In the genomic region with DNA sequence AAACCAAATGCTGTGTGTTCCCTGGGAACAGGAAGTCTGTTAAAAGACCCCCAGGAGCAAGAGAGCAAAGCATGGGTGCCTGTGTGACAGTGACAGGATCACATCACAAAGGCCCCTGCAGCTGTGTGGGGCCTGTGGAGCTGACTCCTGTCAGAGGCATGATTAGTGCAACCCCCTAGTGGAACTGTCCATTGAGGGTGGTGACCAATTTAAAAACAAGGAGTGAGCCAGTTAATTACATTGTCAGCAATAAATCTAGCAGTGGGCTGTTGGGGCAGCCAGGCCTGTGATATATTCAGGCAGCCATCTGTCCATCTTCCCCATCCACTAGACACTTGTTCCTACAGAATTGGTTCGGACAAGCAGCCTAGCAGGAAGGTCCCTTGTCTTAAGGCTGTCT, we compare ENCODE assay signal across 20 mouse cellular contexts.
A peak's percentile ranks its signal among the peaks of the same experiment; 100 is the strongest.
DNase-seq lines count a peak whose midpoint lies in the region; ATAC-seq and TF ChIP-seq lines count a peak whose summit lies in the region.
"Had no signal": no experiment of that assay in that cellular context is flagged by ENCODE, and none has a peak within 500 bp of the region (broad histone marks: within the 10 kb centered on the region; RNA-seq: fewer than 3 reads in every experiment).

No protein-coding gene starts in this region.

- no peaks in the 10 kb centered on the region for H3K4me1 ChIP-seq in embryonic facial prominence, embryonic 11.5 days (ENCODE audit: control insufficient read depth, insufficient read depth, low read length)
- peaks cover 5% of the 10 kb centered on the region; the same call in 1 of the 2 replicates for H3K4me1 ChIP-seq in embryonic facial prominence, embryonic 10.5 days
- peaks cover 12% of the 10 kb centered on the region for H3K4me1 ChIP-seq in midbrain, embryonic 10.5 days
- H3K4me1 ChIP-seq in midbrain, embryonic 16.5 days (ENCODE audit: control insufficient read depth, insufficient read depth, low read length), result no peaks in the 10 kb centered on the region
- H3K4me1 ChIP-seq in midbrain, embryonic 13.5 days (replicated peaks), result peaks cover 10% of the 10 kb centered on the region; the same call in 1 of the 2 replicates
- no peaks in the 10 kb centered on the region for H3K4me1 ChIP-seq in lung, adult 2 months (ENCODE audit: control insufficient read depth, insufficient read depth, low read length)
- H3K4me1 ChIP-seq: embryonic facial prominence, embryonic 13.5 days; heart, embryonic 12.5 days; liver, embryonic 15.5 days; stomach, embryonic 15.5 days had no signal

- no peak for TF ChIP-seq CTCF in lung, adult 2 months (IDR thresholded peaks at IDR 0.05; ENCODE audit: insufficient read depth, low read length)

- no peak overlapping the region for H3K9ac ChIP-seq in embryonic facial prominence, embryonic 11.5 days (replicated peaks; ENCODE audit: low read length)
- no peak overlapping the region for H3K9ac ChIP-seq in midbrain, embryonic 16.5 days (ENCODE audit: low read depth, low read length)
- H3K9ac ChIP-seq in midbrain, embryonic 13.5 days (replicated peaks), result no peak overlapping the region
- H3K9ac ChIP-seq: embryonic facial prominence, embryonic 13.5 days; heart, embryonic 12.5 days; liver, embryonic 15.5 days; stomach, embryonic 15.5 days had no signal

- WGBS in embryonic facial prominence, embryonic 11.5 days, result 62% methylated on average over 1 of the region's 1 CpGs
- 59% methylated on average over 1 of the region's 1 CpGs for WGBS in embryonic facial prominence, embryonic 10.5 days
- WGBS in midbrain, embryonic 10.5 days, result 54% methylated on average over 1 of the region's 1 CpGs
- WGBS in midbrain, embryonic 16.5 days, result 27% methylated on average over 1 of the region's 1 CpGs
- 36% methylated on average over 1 of the region's 1 CpGs for WGBS in midbrain, embryonic 13.5 days
- 83% methylated on average over 1 of the region's 1 CpGs for WGBS in lung, adult 2 months

- no peak for DNase-seq in embryonic facial prominence, embryonic 11.5 days (ENCODE audit: low spot score)
- DNase-seq in embryonic facial prominence, embryonic 10.5 days (ENCODE audit: low spot score), result no peak
- no peak for DNase-seq in midbrain, embryonic 10.5 days (ENCODE audit: low spot score)
- no peak for DNase-seq in right cerebral cortex, postnatal 4 days
- no peak for DNase-seq in heart, adult 18-20 months
- DNase-seq in lung, adult 2 months, result no peak
- DNase-seq: cerebellum, adult 11-12 months; gastrocnemius, postnatal 36 days; heart, postnatal 4 days; kidney, adult 11 months; lung, postnatal 36 days; thymus, postnatal 14 days had no signal

- no peak for TF ChIP-seq POLR2A in lung, adult 2 months (IDR thresholded peaks at IDR 0.05; ENCODE audit: borderline replicate concordance, extremely low read depth, low read depth, low read length)

- no peak overlapping the region for H3K27ac ChIP-seq in embryonic facial prominence, embryonic 11.5 days (replicated peaks; ENCODE audit: low read depth, low read length)
- H3K27ac ChIP-seq in embryonic facial prominence, embryonic 10.5 days (replicated peaks), result no peak overlapping the region
- H3K27ac ChIP-seq in midbrain, embryonic 10.5 days (replicated peaks), result peak overlapping the region; percentile 46; the same call in 1 of the 2 replicates
- H3K27ac ChIP-seq in midbrain, embryonic 16.5 days (ENCODE audit: low read length), result no peak overlapping the region
- no peak overlapping the region for H3K27ac ChIP-seq in midbrain, embryonic 13.5 days
- H3K27ac ChIP-seq: embryonic facial prominence, embryonic 13.5 days; limb, embryonic 10.5 days; liver, embryonic 15.5 days; stomach, embryonic 15.5 days had no signal

- H3K27me3 ChIP-seq in embryonic facial prominence, embryonic 11.5 days (ENCODE audit: control insufficient read depth, insufficient read depth, low read length), result no peaks in the 10 kb centered on the region
- no peaks in the 10 kb centered on the region for H3K27me3 ChIP-seq in embryonic facial prominence, embryonic 10.5 days (replicated peaks; ENCODE audit: low read depth, poor library complexity, severe bottlenecking)
- H3K27me3 ChIP-seq in midbrain, embryonic 10.5 days (ENCODE audit: low read depth, poor library complexity, severe bottlenecking), result no peaks in the 10 kb centered on the region
- H3K27me3 ChIP-seq in midbrain, embryonic 16.5 days (ENCODE audit: control insufficient read depth, insufficient read depth, low read depth, low read length), result no peaks in the 10 kb centered on the region
- H3K27me3 ChIP-seq in midbrain, embryonic 13.5 days, result no peaks in the 10 kb centered on the region
- H3K27me3 ChIP-seq: CH12.LX; embryonic facial prominence, embryonic 13.5 days; heart, embryonic 12.5 days; liver, embryonic 15.5 days; stomach, embryonic 15.5 days had no signal

- H3K9me3 ChIP-seq in embryonic facial prominence, embryonic 11.5 days (replicated peaks; ENCODE audit: control insufficient read depth, low read length), result no peaks in the 10 kb centered on the region
- no peaks in the 10 kb centered on the region for H3K9me3 ChIP-seq in embryonic facial prominence, embryonic 10.5 days
- no peaks in the 10 kb centered on the region for H3K9me3 ChIP-seq in midbrain, embryonic 10.5 days (replicated peaks)
- no peaks in the 10 kb centered on the region for H3K9me3 ChIP-seq in midbrain, embryonic 16.5 days (replicated peaks; ENCODE audit: control insufficient read depth, low read length, poor library complexity, severe bottlenecking)
- no peaks in the 10 kb centered on the region for H3K9me3 ChIP-seq in midbrain, embryonic 13.5 days
- H3K9me3 ChIP-seq: embryonic facial prominence, embryonic 13.5 days; heart, embryonic 12.5 days; limb, embryonic 10.5 days; liver, embryonic 15.5 days; stomach, embryonic 15.5 days had no signal

- no peak overlapping the region for H3K4me3 ChIP-seq in embryonic facial prominence, embryonic 11.5 days (ENCODE audit: low read depth, low read length)
- H3K4me3 ChIP-seq in embryonic facial prominence, embryonic 10.5 days, result no peak overlapping the region
- no peak overlapping the region for H3K4me3 ChIP-seq in midbrain, embryonic 10.5 days
- no peak overlapping the region for H3K4me3 ChIP-seq in midbrain, embryonic 16.5 days (ENCODE audit: low read depth, low read length)
- H3K4me3 ChIP-seq in midbrain, embryonic 13.5 days (replicated peaks), result no peak overlapping the region
- no peak overlapping the region for H3K4me3 ChIP-seq in lung, adult 2 months (replicated peaks; ENCODE audit: extremely low read depth, low read depth, low read length)
- H3K4me3 ChIP-seq: embryonic facial prominence, embryonic 13.5 days; heart, embryonic 12.5 days; limb, embryonic 10.5 days; liver, embryonic 15.5 days; stomach, embryonic 15.5 days had no signal

- ATAC-seq in embryonic facial prominence, embryonic 11.5 days (replicated peaks; ENCODE audit: insufficient number of reproducible peaks, low FRiP score, low TSS enrichment, low read depth), result peak; percentile 76; the same call in 1 of the 2 replicates
- ATAC-seq in midbrain, embryonic 16.5 days, result no peak
- peak; percentile 73 for ATAC-seq in midbrain, embryonic 13.5 days

- no peak overlapping the region for H3K4me2 ChIP-seq in embryonic facial prominence, embryonic 11.5 days (ENCODE audit: low read depth, low read length)
- no peak overlapping the region for H3K4me2 ChIP-seq in midbrain, embryonic 16.5 days (ENCODE audit: low read length)
- no peak overlapping the region for H3K4me2 ChIP-seq in midbrain, embryonic 13.5 days (replicated peaks)
- H3K4me2 ChIP-seq: embryonic facial prominence, embryonic 13.5 days; heart, embryonic 12.5 days; liver, embryonic 15.5 days; stomach, embryonic 15.5 days had no signal

- no peaks in the 10 kb centered on the region for H3K36me3 ChIP-seq in embryonic facial prominence, embryonic 11.5 days (replicated peaks; ENCODE audit: control insufficient read depth, insufficient read depth, low read depth, low read length)
- no peaks in the 10 kb centered on the region for H3K36me3 ChIP-seq in embryonic facial prominence, embryonic 10.5 days (replicated peaks)
- no peaks in the 10 kb centered on the region for H3K36me3 ChIP-seq in midbrain, embryonic 10.5 days
- no peaks in the 10 kb centered on the region for H3K36me3 ChIP-seq in midbrain, embryonic 16.5 days (ENCODE audit: control insufficient read depth, insufficient read depth, low read length)
- no peaks in the 10 kb centered on the region for H3K36me3 ChIP-seq in midbrain, embryonic 13.5 days
- H3K36me3 ChIP-seq: embryonic facial prominence, embryonic 13.5 days; heart, embryonic 12.5 days; limb, embryonic 10.5 days; liver, embryonic 15.5 days; stomach, embryonic 15.5 days had no signal
